Mouse (Mus musculus): ENCODE results near the gene Stard5. TPM values are rescaled to one million over a fixed set of nuclear protein-coding genes. Genes with fewer than 3 reads are reported as not detected.

Stard5 gene
- total RNA-seq, 1 experiment from 2014 or later: 40.5 TPM

DNA sequence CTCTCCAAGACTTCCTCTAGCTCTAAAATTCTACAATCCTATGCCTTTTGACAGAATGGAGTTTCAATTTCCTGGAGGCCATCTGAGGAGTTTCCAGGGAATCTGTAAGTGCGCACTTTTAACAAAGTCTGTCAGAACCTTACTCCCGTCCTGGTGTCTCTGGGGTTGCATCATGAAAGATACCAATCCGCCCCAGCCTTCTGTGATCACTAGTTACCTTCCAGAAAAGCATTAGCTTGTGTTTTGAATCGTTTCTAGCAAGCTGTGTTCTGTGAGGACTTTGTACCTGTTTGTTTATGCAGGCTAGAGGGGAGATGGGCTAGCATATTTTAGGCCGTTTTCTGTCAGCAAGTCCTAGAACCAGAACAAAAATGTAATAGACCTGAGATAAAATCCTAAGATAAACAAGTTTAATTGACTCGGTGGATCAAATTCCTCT lies 942 bp downstream of the Stard5 start:
- DNase-seq: no peak

DNA sequence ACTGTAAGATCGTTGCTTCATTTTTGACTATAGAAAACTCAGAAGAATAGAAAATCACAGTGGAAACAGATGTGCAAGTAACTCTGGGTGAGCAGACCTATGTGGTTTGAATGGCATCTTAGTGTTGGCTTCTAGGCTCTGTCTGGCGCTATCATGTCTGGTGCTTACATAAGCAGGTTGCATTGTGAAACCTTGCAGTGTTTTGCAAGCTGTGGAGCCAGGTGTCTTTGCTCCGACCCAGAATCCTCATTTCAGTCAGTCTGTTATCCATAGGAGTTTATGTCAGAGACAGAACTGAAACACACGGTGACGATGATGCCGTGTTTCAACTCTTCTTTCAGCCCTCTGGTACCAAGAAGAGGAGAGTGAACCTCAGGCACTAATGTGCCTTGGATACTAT lies 2.1 kb downstream of the Stard5 start:
- no peak for DNase-seq

DNA sequence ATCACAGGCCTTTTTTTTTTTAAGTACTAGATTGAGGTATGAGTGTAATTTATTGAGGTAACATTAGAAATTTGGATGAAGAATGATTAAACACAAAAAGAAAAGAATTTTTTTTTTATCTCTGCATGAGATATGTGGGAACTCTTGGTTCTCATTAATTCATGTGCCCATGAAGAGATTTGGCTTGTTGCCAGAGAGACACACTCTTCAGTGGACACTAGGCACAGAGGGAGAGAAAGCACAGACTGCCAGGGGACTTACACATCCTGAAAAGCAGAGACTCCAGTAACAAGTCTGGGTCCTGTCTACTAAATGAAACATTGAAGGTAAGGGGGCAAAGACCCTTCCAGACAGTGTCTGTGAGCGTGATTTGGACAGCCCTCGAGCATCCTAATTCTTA lies 4.0 kb downstream of the Stard5 start:
- no peak for DNase-seq

DNA sequence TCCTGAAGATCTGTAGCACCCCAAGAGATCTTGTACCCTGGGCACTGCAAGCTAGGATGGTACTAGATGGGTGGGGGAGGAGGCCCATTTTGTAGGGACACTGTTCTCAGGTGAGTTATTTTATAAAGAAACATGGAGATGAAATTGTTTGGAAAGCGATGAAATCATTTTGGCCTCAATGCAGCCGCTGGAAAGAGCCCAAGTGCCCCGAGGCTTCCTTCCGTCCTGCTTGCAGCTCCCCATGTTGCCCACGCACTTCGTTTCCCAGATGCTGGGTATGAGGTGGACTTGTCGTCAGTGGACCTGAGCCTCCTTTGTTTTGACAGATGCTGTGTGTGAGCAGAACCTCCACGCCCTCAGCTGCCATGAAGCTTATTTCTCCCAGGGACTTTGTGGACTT lies 4.7 kb downstream of the Stard5 start:
- no peak for DNase-seq

DNA sequence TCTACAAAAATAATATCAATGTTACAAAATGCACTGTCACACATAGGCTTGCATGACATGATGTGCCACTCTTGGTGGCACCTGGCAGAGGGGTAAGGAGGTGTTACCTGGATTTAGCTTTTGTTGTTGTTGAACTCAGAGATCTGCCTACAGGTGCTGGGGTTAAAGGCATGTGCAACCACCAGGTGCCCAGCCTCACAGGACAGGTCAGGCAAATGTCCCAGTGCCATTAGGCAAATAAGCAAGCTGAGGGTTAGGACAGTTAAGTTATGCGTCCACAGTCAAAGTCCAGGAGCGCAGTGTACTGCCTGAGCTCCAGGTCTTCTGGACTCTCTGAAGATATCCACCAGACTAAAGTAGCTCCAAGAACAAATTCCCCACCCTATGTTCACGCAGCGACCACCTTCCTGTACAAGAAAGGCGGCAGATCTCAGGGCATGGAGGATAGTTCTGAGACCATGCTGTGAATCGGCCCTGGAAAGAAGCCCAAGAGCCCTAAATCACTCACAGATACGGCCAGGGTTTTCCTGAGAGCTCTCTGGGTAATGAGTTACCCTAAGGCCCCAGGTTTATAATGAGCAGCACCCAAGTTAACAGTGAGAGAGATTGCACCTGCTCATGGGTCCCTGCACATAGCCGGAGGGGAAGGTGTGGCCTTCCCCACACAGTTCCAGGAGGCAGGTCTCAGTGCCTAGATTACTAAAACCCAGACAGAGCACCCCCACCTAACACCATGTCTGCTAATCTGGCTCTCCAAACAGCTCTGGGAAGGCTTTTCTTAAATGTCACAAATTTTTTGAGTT lies 6.2 kb downstream of the Stard5 start:
- DNase-seq: no peak

DNA sequence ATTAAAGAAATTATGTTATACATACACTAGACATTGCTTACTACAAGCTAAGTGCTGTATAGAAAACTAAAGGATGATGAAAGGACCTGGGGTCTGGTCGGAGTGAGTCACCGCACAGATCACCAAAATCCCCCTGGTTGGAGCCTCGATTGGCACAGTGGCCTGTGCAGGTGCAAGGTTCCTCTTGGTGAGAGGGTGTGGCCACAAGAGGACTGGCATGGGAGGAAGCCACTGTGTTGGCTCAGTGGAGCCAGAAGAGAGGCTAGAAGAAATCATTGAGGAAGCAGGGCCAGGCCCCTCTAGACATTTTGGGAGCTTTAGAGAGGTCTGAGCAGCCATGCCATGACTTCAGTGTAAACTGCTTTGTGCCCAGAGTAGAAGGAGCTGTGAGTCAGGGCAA lies 7.3 kb downstream of the Stard5 start:
- DNase-seq: no peak

DNA sequence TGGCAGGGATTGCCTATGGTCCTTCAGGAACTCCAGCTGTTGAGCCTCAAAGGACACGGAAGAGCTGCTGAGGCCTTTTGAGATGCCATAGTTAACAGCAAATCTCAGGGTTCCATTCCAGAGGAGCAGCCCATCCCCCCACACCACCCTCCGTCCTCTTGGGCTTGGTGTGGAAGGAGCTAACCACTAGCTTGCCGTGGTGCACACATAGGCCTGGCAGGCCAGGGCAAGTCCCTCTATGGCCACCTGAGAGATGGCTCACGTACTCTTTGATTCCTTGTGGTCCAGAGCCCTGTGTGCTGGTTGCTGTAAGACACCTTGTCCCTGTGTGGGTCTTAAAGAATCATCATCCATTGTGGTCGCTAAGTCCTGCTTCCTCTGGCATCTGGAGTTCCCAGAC lies 8.8 kb downstream of the Stard5 start:
- DNase-seq: no peak

DNA sequence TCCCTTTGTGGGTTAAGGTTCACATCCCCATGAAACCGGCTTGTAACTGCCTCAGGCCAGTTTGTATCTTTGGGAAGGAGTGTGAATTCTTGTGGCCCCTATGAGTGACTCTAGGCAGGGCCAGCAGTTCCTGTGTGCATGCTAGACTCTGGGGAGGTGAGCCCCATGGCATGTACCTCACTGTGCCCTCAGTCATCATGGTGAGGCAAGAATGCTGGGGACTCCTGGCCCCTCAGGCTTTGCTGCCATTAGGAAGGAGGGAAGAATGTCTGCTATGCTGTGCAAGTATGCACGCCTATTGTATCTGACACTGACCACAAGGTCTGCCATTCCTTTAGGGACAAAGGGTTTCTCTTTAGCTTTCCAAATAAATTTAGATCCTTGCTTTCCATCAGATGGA lies 9.4 kb downstream of the Stard5 start:
- no peak for DNase-seq

DNA sequence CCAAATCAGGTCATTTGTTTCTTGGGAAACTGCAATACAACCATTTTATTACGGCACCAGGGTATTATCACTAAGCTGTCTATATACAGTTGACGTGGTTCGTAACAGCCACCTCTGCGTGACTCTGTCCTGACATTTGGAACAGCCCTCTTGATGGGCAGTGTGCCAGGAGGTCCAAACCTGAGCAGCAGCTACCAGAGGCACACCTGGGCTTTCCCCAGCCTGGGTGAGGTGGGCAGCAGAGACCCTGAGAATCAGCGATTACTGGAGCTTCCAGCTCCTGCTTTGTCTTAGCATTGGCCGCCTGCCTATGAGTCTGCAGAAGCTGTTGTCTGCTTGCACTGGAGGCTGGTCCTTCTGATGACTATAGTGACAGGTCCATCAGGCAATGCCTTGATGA lies 11.8 kb downstream of the Stard5 start:
- DNase-seq: no peak

DNA sequence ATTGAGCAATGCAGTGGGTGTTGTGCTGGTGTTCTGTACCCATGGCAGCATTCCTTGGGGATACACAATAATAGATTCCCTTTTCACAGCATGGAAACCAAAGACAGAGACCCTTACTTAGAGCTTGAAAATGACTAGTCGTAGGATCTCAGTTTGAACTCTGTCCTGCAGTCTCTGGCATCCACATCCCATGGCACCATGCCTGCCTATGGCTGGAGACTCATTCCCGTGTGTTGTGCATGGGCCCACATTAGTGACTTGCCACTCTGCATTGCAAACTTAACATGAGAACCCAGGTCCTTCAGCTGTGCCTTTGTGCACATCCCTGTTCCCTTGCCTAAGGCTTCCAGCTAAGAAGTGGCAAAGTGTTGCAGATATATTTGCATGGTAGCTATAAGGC lies 13.0 kb downstream of the Stard5 start:
- no peak for DNase-seq

DNA sequence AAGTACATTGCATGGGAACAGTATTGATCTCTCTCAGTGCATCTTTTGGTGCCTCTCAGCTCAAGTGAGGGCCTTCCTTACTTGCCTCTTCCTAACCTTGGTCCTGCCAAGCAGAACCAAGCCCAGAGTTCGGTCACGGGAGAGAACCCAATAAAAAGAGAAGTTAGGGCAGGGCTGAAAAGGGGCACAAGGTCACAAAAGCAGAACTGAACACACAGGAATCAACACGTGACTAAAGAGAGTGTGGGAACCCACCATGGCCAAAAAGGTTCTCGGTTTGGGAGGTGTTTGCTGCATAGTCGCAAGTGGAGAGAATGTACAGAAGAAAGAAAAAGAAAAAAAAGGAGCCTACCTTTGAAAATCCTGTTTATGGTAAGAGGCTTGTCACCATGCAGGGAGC lies 13.7 kb downstream of the Stard5 start:
- DNase-seq: no peak

DNA sequence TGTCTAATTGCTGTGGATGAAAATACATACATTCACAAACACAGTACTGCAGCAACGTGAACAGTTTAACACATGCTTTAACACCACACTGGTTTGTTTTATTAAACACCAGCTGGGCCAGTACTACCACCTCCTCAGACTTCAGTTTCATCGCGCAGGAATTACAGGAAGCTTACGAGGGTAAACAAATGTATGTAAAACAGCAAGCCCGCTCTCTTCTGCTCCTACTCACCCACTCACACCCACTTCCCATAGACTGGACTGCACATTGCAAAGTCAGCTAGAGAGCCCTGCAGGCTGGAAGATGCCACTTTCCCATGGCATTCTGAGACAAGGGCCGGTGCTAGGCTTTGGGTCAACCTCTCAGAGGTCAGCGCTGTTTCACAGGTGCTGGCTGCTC lies 17.0 kb downstream of the Stard5 start:
- DNase-seq: no peak

DNA sequence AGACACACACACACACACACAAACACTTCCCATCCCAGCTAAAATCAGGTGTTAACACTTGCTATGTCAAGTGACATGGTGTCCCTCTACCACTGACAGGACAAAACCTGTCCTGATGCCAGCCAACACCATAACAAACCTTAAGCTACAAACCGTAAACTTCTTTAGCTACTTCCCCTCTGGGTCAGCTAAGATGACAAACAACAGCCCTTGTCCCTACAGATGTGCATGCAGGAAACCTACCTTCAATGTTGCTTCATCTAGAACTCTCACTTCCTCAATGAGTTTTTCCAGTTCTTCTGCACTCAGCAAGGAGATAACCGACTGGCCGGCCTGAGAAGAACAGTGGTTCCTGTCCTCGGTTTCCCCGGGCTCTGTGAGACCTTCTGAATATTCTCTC lies 18.9 kb downstream of the Stard5 start:
- DNase-seq: no peak

DNA sequence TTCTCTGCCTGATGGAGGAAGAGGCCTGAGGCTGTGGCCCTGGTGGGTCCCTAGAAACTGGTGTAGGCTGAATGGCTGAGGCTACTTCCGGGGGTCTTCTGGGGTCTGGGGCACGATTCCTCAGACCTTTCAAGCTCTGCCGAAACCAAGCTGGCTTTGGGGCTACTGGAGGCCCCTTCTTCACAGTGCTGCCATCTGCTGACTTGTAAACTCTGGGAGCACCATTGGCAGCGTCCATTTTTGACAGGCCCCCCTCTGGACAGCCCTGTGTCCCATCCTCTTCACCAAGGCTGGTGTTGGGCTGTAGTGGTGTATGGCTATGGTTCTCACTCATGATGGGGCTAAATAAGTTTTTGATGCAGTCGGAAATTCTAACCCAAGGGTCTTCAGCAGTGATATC lies 20.7 kb downstream of the Stard5 start:
- no peak for DNase-seq

DNA sequence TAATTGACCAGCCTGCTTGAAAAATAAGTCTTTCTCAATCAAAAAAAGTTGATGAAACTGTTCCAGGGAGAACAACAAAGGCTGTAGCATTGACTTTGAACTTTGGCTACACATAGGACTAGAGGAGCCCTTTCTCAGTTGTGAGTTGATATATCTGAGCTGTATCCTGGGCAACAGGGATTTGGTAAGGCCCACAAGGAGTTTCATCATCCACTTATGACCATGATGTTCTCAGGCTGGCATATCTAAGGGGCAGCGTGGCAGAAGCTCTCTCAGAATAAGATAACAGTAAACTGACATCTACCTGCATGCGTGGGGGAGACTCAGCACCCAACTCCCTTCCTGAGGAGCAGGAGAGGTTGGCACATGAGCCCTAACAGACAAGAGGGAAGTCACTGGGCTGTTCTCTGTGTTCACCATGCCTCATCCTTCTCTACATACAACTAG lies 21.9 kb downstream of the Stard5 start:
- no peak for DNase-seq

DNA sequence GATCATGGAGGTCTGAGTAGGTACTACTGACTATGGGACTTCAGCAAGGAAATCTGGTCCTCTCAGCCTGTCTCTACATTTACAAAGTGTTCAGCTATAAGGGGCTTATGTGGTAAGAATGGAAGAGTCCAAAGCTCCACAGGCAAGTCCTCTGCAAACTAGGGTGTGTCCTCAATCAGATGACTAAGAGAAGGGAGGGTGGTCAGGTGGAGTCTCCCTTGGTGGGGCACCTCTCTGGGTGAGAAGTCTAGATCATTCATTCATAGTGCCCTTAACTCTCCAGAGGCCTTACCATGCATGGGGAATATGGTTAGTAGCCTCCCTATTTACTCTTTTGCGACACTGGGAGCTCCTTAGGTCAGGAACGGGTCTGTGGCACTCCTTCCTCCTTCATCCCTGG lies 22.4 kb downstream of the Stard5 start:
- DNase-seq: no peak

DNA sequence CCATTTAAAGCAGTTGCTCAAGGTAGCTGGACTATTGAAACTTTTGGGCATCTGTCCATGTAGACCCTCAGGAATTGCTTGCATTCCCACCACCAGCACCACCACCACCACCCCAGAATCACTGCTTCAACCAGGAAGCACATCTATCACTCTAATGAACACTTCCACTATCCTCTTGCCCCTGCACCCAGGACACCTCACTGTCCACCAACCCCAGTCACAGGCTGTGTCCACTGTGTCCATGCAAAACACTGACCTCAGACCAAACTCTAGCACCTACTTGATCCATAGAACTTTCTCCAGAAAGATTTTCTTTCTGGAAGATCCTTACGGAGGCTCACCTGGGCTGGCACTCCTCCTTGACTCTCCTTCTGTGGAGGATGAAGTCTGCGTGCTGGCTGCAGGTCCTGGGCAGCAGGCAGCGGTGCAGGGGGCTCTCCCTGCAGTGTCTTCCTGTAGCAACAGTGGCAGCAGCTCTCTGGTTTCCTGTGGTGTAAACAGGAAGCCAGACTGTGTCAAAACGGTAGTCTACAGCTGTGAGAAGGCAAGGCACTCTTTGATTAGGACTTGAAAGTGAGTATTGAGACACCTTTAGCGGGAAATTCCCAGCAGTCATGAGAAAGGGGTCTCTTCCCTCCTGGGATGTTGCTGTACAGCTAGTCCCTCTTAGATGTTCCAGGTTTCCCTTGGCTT lies 23.3 kb downstream of the Stard5 start:
- DNase-seq: peak; percentile 60

DNA sequence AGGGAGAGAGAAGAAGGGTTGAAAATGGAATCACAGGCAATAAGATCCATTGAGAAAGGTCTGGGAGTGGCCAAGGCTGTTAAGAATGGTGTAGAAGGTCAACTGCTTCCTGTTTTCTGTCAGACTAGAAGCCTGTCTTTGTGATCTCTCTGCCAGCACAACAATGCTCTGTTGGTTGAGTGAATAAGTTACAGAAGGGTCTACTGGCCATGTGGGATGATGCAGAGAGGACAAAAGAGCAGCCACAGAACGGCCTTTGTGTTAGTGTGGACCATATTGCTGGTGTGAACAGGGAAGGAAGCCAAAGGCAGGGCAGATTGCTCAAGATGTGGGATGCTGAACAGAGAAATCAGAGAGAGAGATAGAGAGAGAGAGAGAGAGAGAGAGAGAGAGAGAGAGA lies 27.0 kb downstream of the Stard5 start:
- no peak for DNase-seq

DNA sequence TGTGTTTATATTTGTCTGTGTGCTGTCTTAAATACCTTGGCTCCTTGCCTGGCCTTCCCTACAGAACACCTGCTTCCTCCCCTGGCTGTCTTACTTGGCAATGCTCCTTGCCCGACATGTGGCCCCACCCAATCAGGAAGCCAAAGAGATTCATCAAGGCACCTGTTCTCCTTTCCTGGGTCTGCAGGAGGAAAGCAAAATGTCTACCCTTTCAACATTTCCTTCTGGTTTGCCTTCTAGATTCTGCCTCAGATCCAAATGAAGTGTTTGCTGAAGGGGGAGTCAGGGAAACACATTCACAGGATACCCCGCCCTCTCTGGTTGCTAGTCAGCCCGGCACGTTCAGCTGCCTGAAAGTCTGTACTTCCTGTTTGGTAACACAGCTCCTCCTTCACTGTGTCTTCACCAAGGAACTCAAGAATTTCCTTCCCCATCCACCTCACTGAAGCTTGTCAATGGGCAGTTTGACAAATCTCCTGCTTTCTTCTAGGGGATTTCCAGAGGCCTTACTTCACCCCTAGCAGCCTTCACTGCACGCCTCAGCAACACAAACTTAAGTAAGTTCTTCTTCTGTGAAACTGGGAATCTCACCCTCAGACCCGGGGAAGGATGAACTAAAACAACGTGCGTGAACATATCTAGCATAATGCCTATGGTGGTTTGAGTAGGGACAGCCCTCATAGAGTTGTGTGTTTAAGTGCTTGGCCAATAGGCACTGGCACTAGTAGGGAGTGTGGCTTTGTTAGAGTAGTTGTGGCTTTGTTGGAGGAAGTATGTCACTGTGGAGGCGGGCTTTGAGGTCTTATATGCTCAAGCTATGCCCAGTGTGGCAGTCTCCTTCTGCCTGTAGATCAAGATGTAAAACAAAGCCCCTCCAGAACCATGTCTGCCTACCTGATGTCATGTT lies 27.7 kb downstream of the Stard5 start:
- DNase-seq: peak; percentile 56

DNA sequence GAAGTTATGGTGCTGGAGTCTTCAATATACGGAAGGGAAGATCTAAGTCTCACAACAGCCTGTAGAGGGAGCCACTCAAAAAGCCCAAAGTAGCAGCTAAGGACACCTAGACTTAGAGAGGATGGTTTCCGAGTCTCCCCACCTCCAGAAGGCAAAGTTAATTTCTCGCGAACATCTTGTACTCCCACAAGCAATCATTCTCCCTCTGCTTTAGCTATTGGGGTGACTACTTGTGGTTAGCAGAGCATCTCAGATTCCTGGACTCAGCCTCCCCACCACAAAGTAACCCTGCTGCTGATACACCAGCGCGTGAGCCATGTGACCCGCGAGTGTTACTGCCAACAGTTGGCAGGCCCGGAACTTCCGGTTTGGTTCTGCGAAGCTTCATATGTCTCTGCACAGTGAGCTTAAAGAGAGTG lies 28.5 kb downstream of the Stard5 start:
- DNase-seq: no peak

DNA sequence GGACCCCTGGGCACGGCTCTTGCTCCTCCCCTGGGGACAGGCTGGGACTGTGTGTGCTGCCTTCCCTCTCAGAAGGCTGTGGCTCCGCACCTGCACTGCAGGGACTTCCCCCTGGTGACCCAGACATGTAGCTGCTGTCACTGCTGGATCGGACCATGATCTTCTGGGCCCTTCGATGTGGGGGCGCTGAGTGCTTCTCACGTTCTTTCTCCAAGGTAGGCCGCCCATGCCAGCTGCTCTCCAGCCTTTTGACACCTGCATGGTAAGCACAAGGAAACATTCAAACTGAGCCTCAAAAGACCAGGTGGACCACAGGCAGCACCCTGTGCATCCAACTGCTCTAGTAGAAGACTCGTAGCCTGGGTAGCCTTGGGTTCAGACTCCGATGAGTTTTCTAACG lies 29.3 kb downstream of the Stard5 start:
- no peak for DNase-seq

DNA sequence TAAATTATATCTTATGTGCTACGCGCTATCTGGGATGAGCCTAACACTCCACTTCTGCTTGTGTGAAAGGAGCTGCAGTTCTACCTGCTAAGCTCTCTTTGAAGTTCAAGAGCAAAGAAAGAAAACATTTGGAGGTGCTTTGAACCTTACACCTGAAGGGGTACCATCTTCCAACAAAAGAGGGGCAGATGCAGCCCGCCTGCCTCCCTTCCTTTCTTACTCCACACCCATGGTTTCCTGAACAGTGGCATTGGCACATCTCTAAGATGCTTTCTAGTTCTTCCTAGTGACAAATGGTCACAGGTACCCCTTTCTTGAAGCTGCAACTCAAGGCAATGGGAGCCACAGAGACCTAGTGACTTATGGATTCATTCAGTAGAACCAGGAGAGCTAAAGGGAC lies 30.0 kb downstream of the Stard5 start:
- DNase-seq: no peak
